Mouse (Mus musculus) heart, postnatal 0 days (tissue): ENCODE measurements around the gene Ap3b2.

Experiments
- CTCF ChIP-seq: IDR thresholded peaks from 2 replicates; pipeline ENCODE4 v1.5.1; 2016; ENCODE audit warnings: antibody characterized with exemption, control low read depth, low read depth
- EP300 ChIP-seq: IDR thresholded peaks from 2 replicates; pipeline ENCODE4 v1.6.1; 2016; ENCODE audit warnings: antibody characterized with exemption, low read depth

- 0 out of 2 replicates have a peak, but pooled peaks have one; percentile 8 for TF ChIP-seq CTCF
- no peak for TF ChIP-seq EP300
These were observed 22.7 kb upstream of the Ap3b2 start for GRCm38 (mm10) chr7:81516154-81517030.
